Mouse (Mus musculus) small intestine, adult 2 months (tissue): Measurements from ENCODE around the gene Lbh.

ENCODE experiments used
- CTCF ChIP-seq: fragments of 200-500 bp; IDR thresholded peaks from 2 replicates; pipeline ENCODE4 v1.5.1; 2012; ENCODE audit warnings: low read depth, mild to moderate bottlenecking, control low read depth, inconsistent platforms, low read length, moderate library complexity, mixed read lengths; ENCODE audit not compliant: insufficient replicate concordance, insufficient read length; ENCODE audit errors: extremely low read depth
- POLR2A ChIP-seq: fragments of 200-500 bp; IDR thresholded peaks from 2 replicates; pipeline ENCODE4 v1.6.1; 2012; ENCODE audit warnings: low read depth, mild to moderate bottlenecking, control low read depth, inconsistent platforms, low read length, moderate library complexity

- no peak for TF ChIP-seq CTCF
- no peak for TF ChIP-seq POLR2A
Measured at GRCm38 (mm10) chr17:72966878-72967277, 48.8 kb downstream of the Lbh start.
